Mouse (Mus musculus) heart, postnatal 4 days (tissue): Measurements from ENCODE around the gene Itga3. TPM values are rescaled to one million over a fixed set of nuclear protein-coding genes. Genes with fewer than 3 reads are reported as not detected.
A peak's percentile ranks its signal among the peaks of the same experiment; 100 is the strongest.
"Not testable (repeated sequence)": the region's sequence is repeated elsewhere in the genome, so short reads cannot be mapped to it uniquely, and the experiment has no call there.

ENCODE experiments used
- DNase-seq: peaks from one replicate; pipeline ENCODE4 v3.0.0; 2021
- total RNA-seq, 2 experiments: library from RNA; stranded (reverse); gene quantifications; 2 replicates each; pipeline ENCODE4 v1.2.3; 2021

The Itga3 gene
- total RNA-seq, 2 experiments from 2014 or later, result 16.1 to 16.4 TPM

DNA sequence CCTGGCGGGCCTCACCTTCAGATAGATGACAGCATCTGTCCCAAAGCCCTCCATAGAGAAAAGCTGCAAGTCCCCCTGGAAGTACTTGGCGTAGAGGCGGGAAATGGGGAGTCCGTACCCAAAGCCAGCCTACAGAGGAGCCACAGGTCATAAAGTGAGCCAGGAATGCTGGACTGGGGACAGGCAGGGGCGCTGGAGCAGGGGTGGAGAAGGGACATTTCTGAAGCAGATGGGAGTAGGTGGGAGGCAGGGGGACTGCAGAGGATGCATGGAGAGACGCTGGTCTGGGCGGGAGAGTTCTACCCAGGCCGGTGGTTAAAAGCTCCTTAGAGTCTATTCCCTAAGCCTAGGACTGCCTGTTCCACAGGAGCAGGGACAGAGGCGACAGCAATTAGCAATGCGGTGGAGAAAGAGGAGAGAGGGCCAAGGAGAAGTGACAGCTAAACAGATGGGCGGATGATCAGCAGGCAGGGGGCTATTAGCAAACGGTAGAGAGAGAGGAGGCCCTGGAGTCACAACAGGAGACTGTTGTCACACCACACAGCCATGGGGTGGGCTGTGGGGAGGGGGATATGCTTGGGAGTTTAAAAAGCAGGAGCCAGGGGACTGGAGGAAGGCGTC lies 48.6 kb downstream of the Itga3 start:
- DNase-seq, result no peak

DNA sequence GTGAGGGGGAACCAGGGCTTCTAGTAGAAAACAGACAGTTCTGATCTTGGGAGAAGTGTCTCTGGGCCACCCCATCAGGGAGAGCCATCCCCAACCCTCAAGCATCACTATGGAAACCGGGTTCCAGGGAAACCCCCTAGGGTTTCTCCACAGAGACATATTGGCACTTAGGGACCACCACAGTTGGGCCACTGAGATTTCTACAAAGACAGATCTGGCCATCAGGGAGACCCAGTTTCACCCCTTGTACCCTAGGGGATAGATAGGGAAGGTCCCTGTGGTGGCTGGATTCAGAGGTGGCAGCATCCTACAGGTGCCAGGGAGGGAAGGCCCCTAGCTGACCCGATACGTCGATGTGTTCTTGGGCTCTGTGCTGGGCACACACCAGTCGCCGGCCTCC lies 49.8 kb downstream of the Itga3 start:
- DNase-seq, result no peak

- DNase-seq, result no peak
Observed at GRCm38 (mm10) chr11:95026090-95026542, 50.5 kb downstream of the Itga3 start.

DNA sequence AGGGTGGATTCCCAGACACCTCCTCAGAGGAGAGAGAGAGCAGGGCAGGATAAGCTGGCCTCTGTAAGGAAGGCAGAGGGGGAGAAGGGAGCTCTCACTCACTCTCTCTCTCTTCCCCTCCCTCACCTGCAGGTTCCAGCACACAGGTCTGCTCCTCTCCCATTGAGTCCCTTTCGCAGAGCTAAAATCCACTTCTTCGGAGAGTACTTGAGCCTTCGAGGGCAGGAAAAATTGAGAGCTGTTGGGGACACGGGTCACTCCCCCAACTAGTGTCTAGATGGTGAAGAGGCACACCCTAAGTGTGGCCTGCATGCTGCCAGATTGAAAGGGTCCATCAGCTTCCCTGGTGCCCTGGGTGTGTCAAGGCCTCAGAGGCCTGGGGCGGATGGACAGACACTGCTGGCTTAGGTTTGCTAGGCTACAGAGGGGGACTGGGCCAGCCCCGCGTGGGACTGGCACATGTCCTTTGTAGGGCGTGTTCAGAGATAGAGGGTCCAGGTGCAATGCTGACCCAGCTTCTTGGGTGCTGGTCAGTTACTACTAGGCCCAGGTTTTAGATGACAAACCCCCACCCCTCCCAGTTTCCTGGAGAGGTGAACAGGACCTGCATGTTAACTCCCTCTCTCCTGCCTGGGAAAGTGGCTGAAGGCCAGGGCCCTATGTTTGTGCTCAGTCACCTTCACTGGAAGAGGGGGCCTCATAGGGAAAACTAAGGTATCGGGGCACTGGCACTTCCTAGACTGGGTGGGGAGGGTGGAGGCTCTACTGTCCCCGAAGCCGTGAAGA lies 51.2 kb downstream of the Itga3 start:
- DNase-seq, result no peak

DNA sequence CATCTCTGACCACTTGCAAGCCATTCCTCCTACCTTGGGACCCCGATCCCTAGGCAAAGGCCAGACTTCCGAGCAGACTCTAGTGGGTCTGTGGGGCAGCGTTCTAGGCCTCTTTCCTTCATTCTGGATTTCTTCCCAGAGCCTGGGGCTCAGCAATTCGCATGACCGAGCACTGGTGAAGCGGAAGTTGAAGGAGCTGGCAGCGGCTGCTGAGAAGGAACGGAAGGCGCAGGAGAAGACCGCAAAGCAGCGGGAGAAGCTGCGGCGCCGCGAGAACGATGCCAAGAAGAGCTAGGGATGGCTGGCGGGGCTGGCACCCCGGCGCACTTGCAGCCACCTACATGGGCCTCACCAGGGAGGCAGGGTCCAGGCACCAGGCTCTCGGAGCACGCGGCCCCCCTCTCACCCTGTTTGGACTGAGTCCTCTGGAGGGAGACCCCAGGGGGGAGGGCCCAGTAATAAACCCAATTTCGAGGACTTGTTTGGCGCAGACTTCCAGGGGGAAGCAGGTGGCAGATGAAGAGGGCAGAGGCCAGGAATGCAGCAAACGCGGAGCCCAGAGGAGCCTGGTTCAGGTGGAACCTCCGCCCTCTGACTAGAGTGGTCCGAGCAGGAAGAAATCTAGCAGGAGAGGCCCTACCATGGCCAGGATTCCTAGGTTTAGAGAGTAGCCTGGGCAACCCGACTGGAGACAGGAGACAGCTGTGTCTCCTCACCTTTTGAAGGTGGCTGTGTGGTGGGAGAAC lies 52.0 kb downstream of the Itga3 start:
- no peak for DNase-seq

DNA sequence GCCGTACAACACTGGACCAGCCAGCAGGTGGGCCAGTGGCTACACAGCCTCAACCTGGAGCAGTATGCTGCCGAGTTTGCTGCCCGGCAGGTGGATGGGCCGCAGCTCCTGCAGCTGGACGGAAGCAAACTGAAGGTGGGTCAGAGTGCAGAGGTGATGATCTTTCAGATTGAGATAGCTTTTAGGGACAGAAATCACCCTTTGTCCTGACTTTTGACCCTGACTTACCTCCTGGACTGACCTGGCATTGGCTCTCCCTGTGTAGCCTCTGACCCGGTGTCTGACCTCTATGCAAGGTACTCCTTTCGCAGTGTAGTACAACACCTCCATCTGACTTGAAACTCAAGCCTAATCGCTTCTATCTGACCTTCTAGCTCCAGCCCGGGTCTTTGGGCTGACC lies 53.1 kb downstream of the Itga3 start:
- DNase-seq, result no peak

GRCm38 (mm10) chr11:95022237-95022992 lies 54.2 kb downstream of the Itga3 start:
- no peak for DNase-seq

- no peak for DNase-seq
Observed at GRCm38 (mm10) chr11:95015484-95015883, 61.1 kb downstream of the Itga3 start.

DNA sequence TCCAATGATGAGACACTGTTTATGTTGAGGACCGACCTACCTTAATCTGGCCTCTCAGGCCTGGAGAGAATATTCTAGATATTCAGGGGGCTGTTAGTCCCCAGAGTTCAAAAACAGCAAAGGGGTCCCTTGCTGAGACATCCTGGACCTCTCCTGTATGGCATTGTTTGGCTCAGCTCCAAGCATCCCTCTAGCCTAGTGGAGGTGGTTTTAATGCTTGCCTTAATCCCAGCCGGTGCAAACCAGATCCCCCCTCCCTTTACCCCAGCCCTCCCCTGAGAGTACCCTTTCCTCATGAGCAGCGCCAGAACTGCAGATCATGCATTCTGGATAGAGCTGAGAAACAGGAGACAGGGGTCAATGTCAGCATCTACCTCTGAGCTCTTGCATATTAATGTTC lies 64.1 kb downstream of the Itga3 start:
- DNase-seq, result no peak

- no peak for DNase-seq
Observed at GRCm38 (mm10) chr11:95012075-95012474, 64.5 kb downstream of the Itga3 start.

GRCm38 (mm10) chr11:95011416-95011815 lies 65.2 kb downstream of the Itga3 start:
- DNase-seq, result no peak

DNA sequence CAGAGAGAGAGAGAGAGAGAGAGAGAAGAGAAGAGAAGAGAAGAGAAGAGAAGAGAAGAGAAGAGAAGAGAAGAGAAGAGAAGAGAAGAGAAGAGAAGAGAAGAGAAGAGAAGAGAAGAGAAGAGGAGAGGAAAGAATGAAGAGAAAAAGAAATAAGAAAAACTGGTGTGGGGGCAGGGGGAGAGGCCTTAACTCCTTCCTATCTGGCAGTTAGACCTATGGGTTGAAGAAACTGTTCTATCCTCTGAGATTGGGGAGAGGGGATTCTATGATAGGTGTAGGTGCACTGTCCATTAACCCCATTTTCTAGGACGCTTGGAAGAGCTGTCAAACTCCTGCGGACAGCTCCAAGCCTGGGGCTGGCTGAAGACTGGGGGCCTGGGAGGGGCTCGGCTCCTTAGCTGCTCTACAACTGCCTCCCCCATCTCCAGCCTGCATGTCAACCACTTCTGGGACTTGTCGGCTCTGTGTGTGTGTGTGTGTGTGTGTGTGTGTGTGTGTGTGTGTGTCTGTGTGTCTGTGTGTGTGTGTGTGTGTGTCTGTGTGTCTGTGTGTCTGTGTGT lies 65.7 kb downstream of the Itga3 start:
- DNase-seq, result not testable (repeated sequence)

DNA sequence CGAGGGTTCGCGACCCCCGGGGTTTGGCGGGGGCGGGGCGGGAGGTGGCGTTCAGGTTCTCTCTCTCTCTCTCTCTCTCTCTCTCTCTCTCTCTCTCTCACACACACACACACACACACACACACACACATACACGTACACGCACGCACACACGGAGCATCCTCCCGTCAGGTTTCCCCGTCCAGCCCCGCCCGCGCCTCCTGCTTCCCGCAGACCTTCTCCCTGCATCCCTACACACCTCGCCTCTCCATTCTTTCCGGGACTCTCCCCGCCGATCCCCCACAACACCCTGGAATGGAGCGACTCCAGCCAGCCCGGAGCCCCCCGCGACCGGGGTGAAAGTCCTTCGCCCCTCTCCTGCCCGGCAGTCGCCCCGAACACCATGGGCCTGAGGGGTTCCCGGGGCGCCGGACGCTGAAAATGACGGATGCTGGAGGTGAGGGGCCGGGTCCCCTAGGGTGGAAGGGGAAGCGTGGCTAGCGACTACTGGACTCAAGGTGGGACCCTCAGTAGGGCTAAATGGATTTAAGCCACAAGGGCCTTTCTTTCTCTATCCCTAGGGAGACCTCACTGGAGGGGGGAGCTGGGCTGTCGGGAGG lies 66.4 kb downstream of the Itga3 start:
- peak; percentile 45 for DNase-seq

DNA sequence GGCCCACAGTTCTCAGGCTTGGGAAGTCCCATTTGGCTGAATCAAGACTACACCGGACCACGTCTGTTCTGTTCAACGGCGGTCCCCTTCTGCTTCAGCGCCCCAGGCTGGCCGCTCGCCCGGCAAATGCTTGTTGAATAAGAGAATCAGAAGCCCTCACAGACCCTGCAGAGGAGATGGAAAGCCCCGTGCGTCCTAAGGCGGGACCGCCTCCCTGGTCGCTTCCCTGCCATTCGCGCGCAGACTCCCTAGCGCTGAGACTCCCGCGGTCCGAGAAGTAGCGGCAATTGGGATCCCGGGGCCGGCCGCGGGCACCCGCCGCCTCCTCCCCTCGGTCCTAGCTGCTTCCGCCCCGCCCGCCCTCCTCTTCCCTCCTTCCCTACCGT lies 67.0 kb downstream of the Itga3 start, which contains the start of gene Samd14:
Samd14 (plus strand) TSS at position 251 of the 386 bp plus-strand sequence.
- peak; percentile 81 for DNase-seq

DNA sequence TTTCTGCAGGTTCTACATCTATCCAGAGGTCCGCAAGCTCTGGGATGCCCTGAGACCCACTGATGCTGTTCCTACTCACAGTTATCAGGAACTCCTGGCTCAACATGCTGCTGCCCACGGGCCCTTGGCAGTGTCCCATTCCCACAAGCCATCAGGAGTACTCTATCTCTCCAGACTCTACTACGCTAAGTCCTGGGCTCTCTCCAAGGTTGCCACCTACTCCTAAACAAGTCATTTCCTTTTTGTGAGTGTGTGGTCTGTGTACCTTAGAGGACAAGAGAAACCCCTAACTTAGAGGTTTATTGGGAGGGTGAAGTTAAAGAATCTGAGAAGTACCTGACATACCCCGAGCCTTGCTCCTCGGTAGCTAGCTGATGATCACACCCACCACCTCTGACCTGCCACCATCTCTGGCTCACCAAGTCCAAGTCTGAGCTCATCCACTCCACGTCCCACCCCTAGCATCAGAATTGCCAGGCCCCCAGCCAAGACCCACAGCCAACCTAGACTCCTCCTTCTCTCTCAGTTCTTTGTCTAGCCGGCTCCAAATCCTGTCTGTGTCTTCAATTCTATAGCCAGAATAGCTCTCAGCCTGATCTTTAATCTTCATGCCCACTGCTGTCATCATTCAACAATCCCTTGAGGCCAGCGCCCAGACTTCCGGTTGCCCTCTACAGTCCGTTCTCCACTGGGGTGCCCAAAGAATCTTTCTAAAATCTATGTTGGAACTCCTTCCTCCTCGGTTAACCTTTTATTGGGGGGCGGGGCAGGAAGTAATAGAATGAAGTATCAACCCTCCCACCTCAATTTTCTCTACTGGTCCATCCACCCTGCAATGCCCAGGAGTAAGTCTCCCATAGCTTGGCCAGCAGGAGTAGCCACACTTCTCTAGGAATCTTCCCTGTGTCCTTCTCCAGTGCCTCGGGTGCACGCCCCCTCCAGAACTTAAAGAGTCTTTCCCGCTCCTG lies 67.7 kb downstream of the Itga3 start:
- peak; percentile 71 for DNase-seq

DNA sequence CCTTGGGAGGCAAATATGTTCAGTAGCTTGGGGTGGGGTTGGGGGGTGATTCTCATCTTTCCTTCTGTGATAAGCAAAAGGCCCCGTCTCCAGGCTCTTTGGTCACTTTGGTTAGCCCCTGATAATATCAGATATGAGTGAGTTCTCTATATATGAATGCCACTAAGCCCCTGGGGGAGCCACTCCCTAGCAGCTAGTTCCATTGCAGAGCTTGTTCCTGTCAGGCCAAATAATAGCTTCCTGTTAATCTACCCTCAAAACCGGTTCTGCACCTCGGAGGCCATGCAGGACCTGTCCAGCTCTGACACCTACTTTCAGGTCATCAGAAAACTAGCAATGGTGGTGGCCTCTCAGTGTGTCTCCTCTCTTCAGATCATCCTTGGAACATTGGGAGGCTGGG lies 69.2 kb downstream of the Itga3 start:
- no peak for DNase-seq

DNA sequence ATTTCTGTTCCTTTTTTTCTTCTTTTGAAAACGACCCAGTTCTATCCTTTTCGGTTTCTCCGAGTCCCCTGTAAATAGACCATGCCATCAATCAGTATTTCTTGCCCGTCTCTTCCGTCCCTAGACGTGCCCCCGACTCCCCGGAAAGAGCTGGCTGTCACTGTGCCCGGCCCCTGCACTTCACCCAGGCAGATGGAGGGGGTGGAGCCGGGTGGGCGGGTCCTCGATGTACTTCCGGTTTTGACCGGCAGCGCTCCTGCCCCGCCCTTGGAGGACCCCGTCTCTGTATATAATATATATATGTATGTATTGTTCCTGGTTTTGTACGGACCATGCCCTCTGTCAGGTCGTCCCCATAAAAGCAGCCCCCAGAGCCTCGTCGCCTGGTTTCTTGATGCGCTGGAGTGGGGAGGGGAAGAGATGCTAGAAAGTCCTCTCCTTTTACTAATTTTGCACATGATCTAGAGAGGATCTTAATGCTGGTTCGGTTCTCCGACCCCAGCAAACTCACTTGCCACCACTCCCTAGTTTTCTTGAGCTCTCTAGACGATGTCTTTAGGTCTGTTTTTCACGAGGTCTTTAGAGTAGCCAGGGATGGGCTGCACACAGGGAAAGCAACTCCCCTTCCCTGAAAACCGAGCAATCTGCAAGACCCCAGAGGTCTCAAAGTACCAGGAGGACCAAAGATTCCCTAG lies 69.9 kb downstream of the Itga3 start:
- peak; percentile 87 for DNase-seq

DNA sequence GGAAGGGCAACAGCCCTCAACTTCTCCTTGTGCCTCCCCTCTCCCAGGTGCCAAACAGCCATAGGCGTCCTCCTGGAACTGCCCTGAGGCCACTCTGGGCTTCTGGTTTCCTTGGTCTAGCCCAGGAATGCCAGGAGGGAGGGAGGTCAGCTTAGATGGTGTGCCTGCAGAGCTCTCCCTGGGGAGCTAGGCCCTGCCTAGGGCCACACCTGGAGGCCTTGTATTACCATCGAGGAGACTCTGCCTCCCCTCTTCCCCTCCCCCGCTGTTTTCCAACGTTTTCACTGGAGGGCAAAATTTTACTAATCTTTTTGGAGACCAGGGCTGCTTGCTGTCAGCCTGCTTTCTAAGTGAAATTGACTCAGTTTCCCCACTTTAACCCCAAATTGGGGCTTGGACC lies 70.6 kb downstream of the Itga3 start:
- no peak for DNase-seq

GRCm38 (mm10) chr11:95004937-95005198 lies 71.7 kb downstream of the Itga3 start:
- no peak for DNase-seq
